Mouse (Mus musculus): ENCODE results near the gene Slc43a3. TPM values are rescaled to one million over a fixed set of nuclear protein-coding genes. Genes with fewer than 3 reads are reported as not detected.

Slc43a3 gene
- polyA plus RNA-seq, 2 experiments, result 32.1 to 73.2 TPM

DNA sequence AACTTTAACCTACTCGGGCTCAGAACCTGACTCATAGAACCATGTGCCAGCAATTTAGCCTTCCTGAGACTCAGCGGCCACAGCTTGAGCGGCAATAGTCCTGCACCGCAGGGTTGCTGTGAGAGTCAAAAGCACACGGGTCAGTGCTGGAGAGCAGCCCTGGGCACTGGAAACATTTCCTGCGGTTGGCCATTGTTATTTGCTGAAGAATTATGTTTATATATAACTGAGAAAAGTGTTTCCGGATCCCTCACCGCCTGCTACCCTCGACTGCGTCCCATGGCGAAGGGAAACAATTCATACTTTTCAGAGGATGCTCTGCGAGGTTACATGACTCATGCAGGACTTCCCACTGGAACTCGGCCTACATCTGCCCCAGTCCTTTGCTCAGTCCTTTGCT is 65.1 kb downstream of the Slc43a3 start:
- 84% methylated on average over 13 of the region's 13 CpGs for WGBS
- H3K27me3 ChIP-seq (ENCODE audit: control insufficient read depth, insufficient read depth, low read length), result no peaks in the 10 kb centered on the region
- no peaks in the 10 kb centered on the region for H3K4me1 ChIP-seq (ENCODE audit: control insufficient read depth, insufficient read depth, low read length)
- H3K4me3 ChIP-seq (replicated peaks; ENCODE audit: low read length), result no peak overlapping the region
- TF ChIP-seq POLR2A (IDR thresholded peaks at IDR 0.05; ENCODE audit: borderline replicate concordance, extremely low read depth, insufficient read depth, insufficient read length), result no peak
- DNase-seq (ENCODE audit: low spot score) (no peak), ATAC-seq (ENCODE audit: low FRiP score, low read depth) (no peak)
- H3K9me3 ChIP-seq (ENCODE audit: control insufficient read depth, low read length), result no peaks in the 10 kb centered on the region
- no peak overlapping the region for H3K4me2 ChIP-seq (replicated peaks; ENCODE audit: low read depth, low read length, severe bottlenecking)
- H3K9ac ChIP-seq (ENCODE audit: low read depth, low read length, severe bottlenecking), result no peak overlapping the region
- no peak overlapping the region for H3K27ac ChIP-seq (replicated peaks; ENCODE audit: low read depth, low read length)
- H3K36me3 ChIP-seq (ENCODE audit: control insufficient read depth, insufficient read depth, low read length), result no peaks in the 10 kb centered on the region

DNA sequence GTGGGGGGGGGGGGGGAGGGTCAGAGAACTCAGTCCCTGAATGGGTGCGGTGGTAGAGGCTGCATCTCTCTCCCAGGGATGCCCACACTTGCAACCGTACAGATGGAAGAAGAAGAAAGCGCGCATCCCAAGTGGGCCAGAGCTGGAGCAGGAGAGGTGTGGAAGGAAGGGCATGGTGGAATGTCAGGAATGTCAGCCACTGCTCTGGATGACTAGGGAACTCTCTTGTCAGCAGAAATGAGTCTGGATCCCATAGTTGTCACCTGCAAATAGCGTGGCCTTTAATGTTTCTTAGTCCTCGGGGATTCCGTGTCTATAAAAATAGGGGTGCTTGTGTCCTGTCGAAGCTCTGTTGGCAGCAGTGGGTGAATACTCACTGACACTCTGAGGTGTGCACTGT is 66.2 kb downstream of the Slc43a3 start:
- Histone ChIP-seq H3K27me3 (ENCODE audit: control insufficient read depth, insufficient read depth, low read length) (no peaks in the 10 kb centered on the region), H3K4me3 (replicated peaks; ENCODE audit: low read length) (no peak overlapping the region), H3K4me1 (ENCODE audit: control insufficient read depth, insufficient read depth, low read length) (no peaks in the 10 kb centered on the region), H3K9me3 (ENCODE audit: control insufficient read depth, low read length) (no peaks in the 10 kb centered on the region), H3K4me2 (replicated peaks; ENCODE audit: low read depth, low read length, severe bottlenecking) (no peak overlapping the region), H3K9ac (ENCODE audit: low read depth, low read length, severe bottlenecking) (no peak overlapping the region), H3K27ac (replicated peaks; ENCODE audit: low read depth, low read length) (no peak overlapping the region), H3K36me3 (ENCODE audit: control insufficient read depth, insufficient read depth, low read length) (no peaks in the 10 kb centered on the region)
- TF ChIP-seq POLR2A (IDR thresholded peaks at IDR 0.05; ENCODE audit: borderline replicate concordance, extremely low read depth, insufficient read depth, insufficient read length), result no peak
- ATAC-seq (ENCODE audit: low FRiP score, low read depth) (no peak), DNase-seq (ENCODE audit: low spot score) (no peak)
- 62% methylated on average over 8 of the region's 8 CpGs for WGBS

DNA sequence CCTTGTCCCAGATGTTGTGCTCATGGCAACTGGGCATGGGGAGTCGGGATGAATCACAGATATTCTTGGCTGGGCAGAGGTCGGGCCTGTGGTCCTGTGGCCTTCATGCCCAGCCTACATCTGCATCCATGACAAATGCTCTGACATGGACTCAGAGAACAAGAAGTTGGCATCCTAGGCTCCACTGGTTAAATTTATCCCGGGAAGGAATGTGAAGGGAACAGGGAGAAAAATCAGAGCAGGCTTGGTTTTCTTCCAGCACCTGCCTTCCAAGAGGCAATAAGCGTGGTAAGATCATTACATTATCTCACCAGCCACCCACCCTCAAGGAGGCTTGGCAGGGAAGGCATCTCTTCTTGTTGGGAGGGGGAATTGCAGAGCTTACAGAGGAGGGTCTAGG is 68.0 kb downstream of the Slc43a3 start:
- Histone ChIP-seq H3K4me2 (replicated peaks; ENCODE audit: low read depth, low read length, severe bottlenecking) (no peak overlapping the region), H3K9me3 (ENCODE audit: control insufficient read depth, low read length) (no peaks in the 10 kb centered on the region), H3K36me3 (ENCODE audit: control insufficient read depth, insufficient read depth, low read length) (no peaks in the 10 kb centered on the region), H3K27ac (replicated peaks; ENCODE audit: low read depth, low read length) (no peak overlapping the region), H3K4me3 (replicated peaks; ENCODE audit: low read length) (no peak overlapping the region), H3K4me1 (ENCODE audit: control insufficient read depth, insufficient read depth, low read length) (no peaks in the 10 kb centered on the region), H3K27me3 (ENCODE audit: control insufficient read depth, insufficient read depth, low read length) (no peaks in the 10 kb centered on the region), H3K9ac (ENCODE audit: low read depth, low read length, severe bottlenecking) (no peak overlapping the region)
- DNase-seq (ENCODE audit: low spot score) (no peak), ATAC-seq (ENCODE audit: low FRiP score, low read depth) (no peak)
- 89% methylated on average over 4 of the region's 4 CpGs for WGBS
- no peak for TF ChIP-seq POLR2A (IDR thresholded peaks at IDR 0.05; ENCODE audit: borderline replicate concordance, extremely low read depth, insufficient read depth, insufficient read length)

DNA sequence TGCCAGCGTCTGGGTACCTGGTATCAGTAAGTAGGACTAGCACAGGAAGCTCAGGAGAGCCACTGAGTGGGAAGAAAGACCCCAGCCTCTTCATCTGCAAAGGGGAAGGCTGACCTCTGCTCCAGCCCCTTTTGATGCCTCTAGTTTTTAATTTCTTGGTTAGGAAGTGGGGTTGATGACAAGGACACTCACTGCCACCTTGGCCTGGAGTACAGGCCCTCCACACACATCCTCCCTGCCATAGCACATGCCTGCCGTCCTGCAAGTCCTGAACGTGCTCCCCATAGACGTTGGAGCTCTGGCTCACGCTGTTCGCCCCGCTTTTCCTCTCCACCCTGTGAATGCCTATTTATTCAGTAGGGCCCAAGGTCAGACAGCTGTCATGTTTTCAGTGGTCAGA is 70.2 kb downstream of the Slc43a3 start:
- DNase-seq (ENCODE audit: low spot score) (no peak), ATAC-seq (ENCODE audit: low FRiP score, low read depth) (no peak)
- Histone ChIP-seq H3K4me2 (replicated peaks; ENCODE audit: low read depth, low read length, severe bottlenecking) (no peak overlapping the region), H3K9me3 (ENCODE audit: control insufficient read depth, low read length) (no peaks in the 10 kb centered on the region), H3K4me1 (ENCODE audit: control insufficient read depth, insufficient read depth, low read length) (no peaks in the 10 kb centered on the region), H3K36me3 (ENCODE audit: control insufficient read depth, insufficient read depth, low read length) (no peaks in the 10 kb centered on the region), H3K27me3 (ENCODE audit: control insufficient read depth, insufficient read depth, low read length) (no peaks in the 10 kb centered on the region), H3K27ac (replicated peaks; ENCODE audit: low read depth, low read length) (no peak overlapping the region), H3K4me3 (replicated peaks; ENCODE audit: low read length) (no peak overlapping the region), H3K9ac (ENCODE audit: low read depth, low read length, severe bottlenecking) (no peak overlapping the region)
- 80% methylated on average over 7 of the region's 7 CpGs for WGBS
- no peak for TF ChIP-seq POLR2A (IDR thresholded peaks at IDR 0.05; ENCODE audit: borderline replicate concordance, extremely low read depth, insufficient read depth, insufficient read length)

DNA sequence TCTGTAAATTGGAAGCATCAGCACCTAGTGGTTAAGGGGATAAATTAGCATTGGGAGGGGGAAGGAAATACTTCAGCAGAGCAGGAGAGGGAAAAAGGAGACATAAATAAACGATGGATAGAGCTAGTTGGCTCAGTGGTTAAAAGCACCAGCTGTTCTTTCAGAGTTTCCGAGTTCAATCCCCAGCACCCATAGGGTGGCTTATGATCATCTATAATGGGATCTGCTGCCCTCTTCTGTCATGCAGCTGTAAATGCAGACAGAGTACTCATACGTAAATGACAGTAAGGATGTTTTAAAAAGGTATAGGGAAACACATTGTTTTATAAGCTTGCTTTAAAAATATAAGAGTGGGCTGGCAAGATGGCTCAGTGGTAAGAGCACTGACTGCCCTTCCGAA is 71.3 kb downstream of the Slc43a3 start:
- 24% methylated on average over 4 of the region's 4 CpGs for WGBS
- Histone ChIP-seq H3K27ac (replicated peaks; ENCODE audit: low read depth, low read length) (no peak overlapping the region), H3K9me3 (ENCODE audit: control insufficient read depth, low read length) (no peaks in the 10 kb centered on the region), H3K4me3 (replicated peaks; ENCODE audit: low read length) (no peak overlapping the region), H3K36me3 (ENCODE audit: control insufficient read depth, insufficient read depth, low read length) (no peaks in the 10 kb centered on the region), H3K4me2 (replicated peaks; ENCODE audit: low read depth, low read length, severe bottlenecking) (no peak overlapping the region), H3K4me1 (ENCODE audit: control insufficient read depth, insufficient read depth, low read length) (peaks cover 5% of the 10 kb centered on the region), H3K27me3 (ENCODE audit: control insufficient read depth, insufficient read depth, low read length) (no peaks in the 10 kb centered on the region), H3K9ac (ENCODE audit: low read depth, low read length, severe bottlenecking) (no peak overlapping the region)
- ATAC-seq (ENCODE audit: low FRiP score, low read depth), result no peak
- DNase-seq (ENCODE audit: low spot score), result no peak
- TF ChIP-seq POLR2A (IDR thresholded peaks at IDR 0.05; ENCODE audit: borderline replicate concordance, extremely low read depth, insufficient read depth, insufficient read length), result no peak

Small RNA genes within 50 kb of the gene (microRNA-seq; reads per million reads assigned to microRNA genes)
- not detected for gene Gm24332

Other genes with a start within 250 kb of the Slc43a3 start
- 46.6 and 55.4 TPM in 2 replicates for gene Zdhhc5, start 221.4 kb upstream of the Slc43a3 start, polyA plus RNA-seq (2012; rRNA removed)
- gene Zdhhc5, start 221.4 kb upstream of the Slc43a3 start, polyA plus RNA-seq (2014; fragmentation: Nextera tagmentation; extraction: Ambion mirVana), result 34.0 and 36.5 TPM in 2 replicates
- 19.5 and 21.1 TPM in 2 replicates for gene Clp1, start 209.2 kb upstream of the Slc43a3 start, polyA plus RNA-seq (2012; rRNA removed)
- gene Clp1, start 209.2 kb upstream of the Slc43a3 start, polyA plus RNA-seq (2014; fragmentation: Nextera tagmentation; extraction: Ambion mirVana), result 30.7 and 30.9 TPM in 2 replicates
- gene Ypel4, start 202.5 kb upstream of the Slc43a3 start, polyA plus RNA-seq (2012; rRNA removed), result 13.2 and 14.6 TPM in 2 replicates
- 7.4 and 9.0 TPM in 2 replicates for gene Ypel4, start 202.5 kb upstream of the Slc43a3 start, polyA plus RNA-seq (2014; fragmentation: Nextera tagmentation; extraction: Ambion mirVana)
- gene Gm19426, start 192.9 kb upstream of the Slc43a3 start, polyA plus RNA-seq (2012; rRNA removed), result 11.6 and 14.9 TPM in 2 replicates
- gene Gm19426, start 192.9 kb upstream of the Slc43a3 start, polyA plus RNA-seq (2014; fragmentation: Nextera tagmentation; extraction: Ambion mirVana), result 4.3 and 5.7 TPM in 2 replicates
- 38.9 and 41.2 TPM in 2 replicates for gene Serping1, start 161.1 kb upstream of the Slc43a3 start, polyA plus RNA-seq (2012; rRNA removed)
- gene Serping1, start 161.1 kb upstream of the Slc43a3 start, polyA plus RNA-seq (2014; fragmentation: Nextera tagmentation; extraction: Ambion mirVana), result 44.1 and 44.4 TPM in 2 replicates
- gene Ube2l6, start 137.8 kb upstream of the Slc43a3 start, polyA plus RNA-seq (2012; rRNA removed), result 20.9 and 24.6 TPM in 2 replicates
- gene Ube2l6, start 137.8 kb upstream of the Slc43a3 start, polyA plus RNA-seq (2014; fragmentation: Nextera tagmentation; extraction: Ambion mirVana), result 33.5 and 37.2 TPM in 2 replicates
- 0.06 and 0.24 TPM in 2 replicates for gene Smtnl1, start 113.9 kb upstream of the Slc43a3 start, polyA plus RNA-seq (2012; rRNA removed)
- gene Smtnl1, start 113.9 kb upstream of the Slc43a3 start, polyA plus RNA-seq (2014; fragmentation: Nextera tagmentation; extraction: Ambion mirVana), result 0.22 and 0.55 TPM in 2 replicates
- 52.3 and 59.7 TPM in 2 replicates for gene Timm10, start 109.6 kb upstream of the Slc43a3 start, polyA plus RNA-seq (2012; rRNA removed)
- 56.0 and 58.4 TPM in 2 replicates for gene Timm10, start 109.6 kb upstream of the Slc43a3 start, polyA plus RNA-seq (2014; fragmentation: Nextera tagmentation; extraction: Ambion mirVana)
- 25.8 and 35.9 TPM in 2 replicates for gene Slc43a1, start 97.7 kb upstream of the Slc43a3 start, polyA plus RNA-seq (2012; rRNA removed)
- gene Slc43a1, start 97.7 kb upstream of the Slc43a3 start, polyA plus RNA-seq (2014; fragmentation: Nextera tagmentation; extraction: Ambion mirVana), result 15.5 and 18.5 TPM in 2 replicates
- 4.5 and 6.5 TPM in 2 replicates for gene Rtn4rl2, start 49.9 kb upstream of the Slc43a3 start, polyA plus RNA-seq (2012; rRNA removed)
- 1.5 and 1.9 TPM in 2 replicates for gene Rtn4rl2, start 49.9 kb upstream of the Slc43a3 start, polyA plus RNA-seq (2014; fragmentation: Nextera tagmentation; extraction: Ambion mirVana)
- 0.80 and 1.0 TPM in 2 replicates for gene Prg2, start 43.9 kb downstream of the Slc43a3 start, polyA plus RNA-seq (2012; rRNA removed)
- not detected in 2 replicates for gene Prg2, start 43.9 kb downstream of the Slc43a3 start, polyA plus RNA-seq (2014; fragmentation: Nextera tagmentation; extraction: Ambion mirVana)
- gene Prg3, start 51.6 kb downstream of the Slc43a3 start, polyA plus RNA-seq (2012; rRNA removed), result 0.08 TPM in 1 of 2 replicates, not detected in the other
- 0.21 TPM in 1 of 2 replicates, not detected in the other for gene Prg3, start 51.6 kb downstream of the Slc43a3 start, polyA plus RNA-seq (2014; fragmentation: Nextera tagmentation; extraction: Ambion mirVana)
- gene Ssrp1, start 100.7 kb downstream of the Slc43a3 start, polyA plus RNA-seq (2012; rRNA removed), result 256 and 265 TPM in 2 replicates
- gene Ssrp1, start 100.7 kb downstream of the Slc43a3 start, polyA plus RNA-seq (2014; fragmentation: Nextera tagmentation; extraction: Ambion mirVana), result 242 and 263 TPM in 2 replicates
- gene P2rx3, start 100.9 kb downstream of the Slc43a3 start, polyA plus RNA-seq (2012; rRNA removed), result 0.45 and 0.69 TPM in 2 replicates
- 0.43 and 0.81 TPM in 2 replicates for gene P2rx3, start 100.9 kb downstream of the Slc43a3 start, polyA plus RNA-seq (2014; fragmentation: Nextera tagmentation; extraction: Ambion mirVana)
- gene Tnks1bp1, start 111.4 kb downstream of the Slc43a3 start, polyA plus RNA-seq (2012; rRNA removed), result 85.9 and 110 TPM in 2 replicates
- 16.8 and 17.0 TPM in 2 replicates for gene Tnks1bp1, start 111.4 kb downstream of the Slc43a3 start, polyA plus RNA-seq (2014; fragmentation: Nextera tagmentation; extraction: Ambion mirVana)
- 37.0 and 38.2 TPM in 2 replicates for gene Aplnr, start 199.6 kb downstream of the Slc43a3 start, polyA plus RNA-seq (2012; rRNA removed)
- gene Aplnr, start 199.6 kb downstream of the Slc43a3 start, polyA plus RNA-seq (2014; fragmentation: Nextera tagmentation; extraction: Ambion mirVana), result 47.3 and 47.9 TPM in 2 replicates

Data from limb, embryonic 14.5 days (tissue).